Mouse (Mus musculus) lung, postnatal 10 days (tissue): ENCODE results near the gene 1810009A15Rik.
"Not testable (repeated sequence)": the region's sequence is repeated elsewhere in the genome, so short reads cannot be mapped to it uniquely, and the experiment has no call there.

Experiments used
- DNase-seq: peaks from one replicate; pipeline ENCODE4 v3.0.0; 2021

The 1810009A15Rik gene

DNA sequence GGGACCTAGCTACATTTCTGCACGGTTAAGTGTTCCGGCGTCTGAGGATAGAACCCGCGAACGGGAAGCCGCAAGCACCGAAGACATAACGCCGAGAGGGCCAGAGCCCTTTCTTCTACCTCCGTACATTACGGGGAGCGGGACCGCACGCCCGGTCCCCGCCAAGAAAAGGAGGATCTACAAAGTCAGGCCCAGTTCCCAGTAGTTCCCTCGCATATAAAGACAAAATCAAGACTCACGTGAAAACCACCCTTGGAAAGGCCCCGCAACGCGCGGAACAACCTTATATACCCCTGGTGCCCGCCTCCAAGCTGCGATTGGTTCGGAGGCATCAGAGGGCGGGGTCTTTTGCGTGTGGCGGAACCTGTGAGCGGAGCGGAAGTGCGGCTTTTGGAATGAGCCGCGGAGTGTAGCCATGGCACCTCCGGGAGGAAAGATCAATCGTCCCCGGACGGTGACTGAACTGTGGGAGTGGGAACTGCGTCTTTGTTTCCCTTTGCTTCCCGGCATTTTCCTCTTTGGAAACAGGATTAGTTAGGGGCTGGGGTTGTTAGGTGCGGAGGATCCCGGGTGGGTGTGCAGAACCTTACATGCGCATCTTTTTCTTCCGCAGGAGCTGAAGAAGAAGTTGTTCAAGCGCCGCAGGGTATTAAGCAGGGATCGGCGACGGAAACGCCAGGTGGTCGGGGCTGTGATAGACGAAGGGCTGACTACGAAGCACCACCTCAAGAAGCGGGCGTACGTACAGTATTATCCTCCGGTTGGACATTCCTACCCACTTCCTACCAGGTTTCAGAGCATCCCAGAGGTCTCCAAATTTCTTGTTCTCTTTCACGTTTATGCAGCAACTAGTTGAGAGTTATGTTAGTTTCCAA is at the start of gene 1810009A15Rik, which contains the start of gene Gm49416:
TSS of gene 1810009A15Rik (plus strand) at position 343 of the 875 bp plus-strand sequence.
TSS of gene Gm49416 (plus strand) at position 416 of the 875 bp plus-strand sequence.
- peak; percentile 98 for DNase-seq

DNA sequence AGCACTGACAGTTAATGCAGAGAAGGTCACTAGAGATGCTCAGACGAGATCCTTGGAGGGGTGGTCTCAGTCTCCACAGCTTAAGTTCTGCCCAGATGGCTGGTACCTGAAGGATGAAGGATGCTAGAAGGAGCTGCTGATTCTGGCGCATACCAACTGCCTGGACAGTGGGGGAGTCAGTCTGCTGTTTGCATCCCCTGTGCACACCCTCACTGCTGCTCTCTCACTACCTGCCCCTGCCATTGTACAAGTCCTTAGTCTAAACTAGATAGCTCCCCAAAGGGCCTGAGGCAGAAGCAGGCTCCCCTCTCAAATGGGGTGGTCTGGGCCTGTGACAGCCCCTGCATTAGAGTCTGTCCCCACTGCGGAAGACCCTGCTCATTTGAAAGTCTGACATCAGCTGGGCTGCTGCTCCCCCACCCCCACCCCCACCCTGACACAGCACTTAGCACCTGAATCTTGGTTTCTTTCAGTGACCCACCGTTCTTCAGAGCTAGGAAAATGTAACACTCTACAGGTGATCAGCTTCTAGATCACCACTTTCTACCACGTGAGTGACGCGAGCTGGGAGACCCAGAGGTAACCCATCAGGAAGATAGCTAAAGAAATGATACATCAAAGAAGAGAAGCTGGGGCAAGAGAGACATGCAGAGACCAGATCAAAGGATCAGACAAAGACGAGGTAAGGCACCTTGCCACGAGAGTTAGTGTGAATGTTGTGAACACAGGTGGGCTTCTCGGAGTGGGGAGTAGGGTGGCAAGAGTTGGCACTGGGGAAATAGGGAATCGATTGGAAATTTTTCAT is 49.3 kb upstream of the 1810009A15Rik start, which contains the start of gene Gng3:
TSS of gene Gng3 (minus strand) at position 92 of the 805 bp plus-strand sequence.
- no peak for DNase-seq

DNA sequence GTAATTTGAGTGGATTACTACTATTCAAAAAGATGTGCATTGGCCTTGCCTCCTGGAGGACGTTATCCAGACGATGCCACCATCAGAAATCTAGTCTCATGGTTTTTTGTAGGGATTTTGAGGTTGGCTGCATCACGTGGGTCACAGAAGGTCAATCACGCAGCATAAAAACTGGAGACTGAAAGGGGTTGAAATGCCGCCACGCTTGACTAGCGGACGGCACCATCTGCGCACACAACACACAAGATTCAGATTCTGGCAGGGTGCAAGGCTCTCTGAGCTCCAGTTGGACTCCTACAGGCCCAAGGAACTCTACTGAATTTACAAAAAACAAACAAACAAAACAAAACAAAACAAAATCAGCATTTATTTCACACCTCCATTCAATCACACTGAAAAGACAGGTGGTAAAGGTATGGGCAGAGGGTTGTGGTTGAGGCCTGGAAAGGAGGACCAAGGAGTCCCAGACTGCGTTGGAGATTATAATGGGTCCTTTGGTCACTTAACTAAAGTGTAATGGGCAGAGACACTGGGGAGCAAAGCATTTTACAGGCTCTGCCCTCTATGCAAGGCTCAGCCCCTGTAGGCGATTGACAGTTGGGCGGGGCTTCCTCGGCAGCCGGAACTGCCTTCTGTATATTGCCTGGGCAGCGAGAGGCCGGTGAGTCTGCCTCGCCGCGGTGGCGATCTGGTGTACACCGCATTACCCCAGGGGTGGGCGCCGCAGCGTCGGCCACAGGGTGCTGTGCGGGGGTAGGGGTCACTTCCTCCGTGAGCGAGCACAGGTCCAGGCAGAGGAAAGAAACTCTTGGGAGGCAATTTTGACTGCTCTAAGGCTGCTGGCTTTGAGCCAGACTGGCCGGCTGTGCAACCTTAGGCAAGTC is 48.5 kb upstream of the 1810009A15Rik start:
- DNase-seq, result peak; percentile 89

DNA sequence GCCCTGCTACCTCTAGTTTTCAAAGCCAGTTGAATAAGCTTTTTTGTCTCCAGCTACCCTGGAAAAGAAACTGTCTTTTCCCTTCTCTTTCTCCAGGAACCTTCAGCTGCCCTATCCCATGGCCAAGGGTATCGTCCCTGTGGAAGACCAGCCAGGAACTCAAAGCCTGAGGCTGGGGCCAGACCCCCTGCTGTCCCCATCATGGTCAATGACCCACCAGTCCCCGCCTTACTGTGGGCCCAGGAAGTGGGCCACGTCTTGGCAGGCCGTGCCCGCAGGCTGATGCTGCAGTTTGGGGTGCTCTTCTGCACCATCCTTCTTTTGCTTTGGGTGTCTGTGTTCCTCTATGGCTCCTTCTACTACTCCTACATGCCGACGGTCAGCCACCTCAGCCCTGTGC is 47.6 kb upstream of the 1810009A15Rik start:
- DNase-seq, result no peak

DNA sequence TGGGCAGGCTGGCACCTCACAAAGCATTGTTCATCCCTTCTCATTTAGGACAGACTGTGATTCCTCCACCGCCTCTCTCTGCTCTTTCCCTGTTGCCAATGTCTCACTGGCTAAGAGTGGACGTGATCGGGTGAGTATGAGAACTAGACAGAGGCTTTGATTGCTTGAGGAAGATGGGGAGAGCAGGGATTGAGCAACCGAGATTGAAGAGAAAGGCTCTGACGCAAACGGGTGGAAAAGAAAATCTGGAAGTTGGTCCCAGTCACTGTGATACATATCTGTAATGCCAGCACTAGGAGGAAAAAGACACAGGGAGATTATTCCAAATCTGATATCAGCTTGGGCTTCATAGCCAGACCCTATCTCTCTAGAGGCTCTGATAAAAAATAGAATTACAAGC is 45.7 kb upstream of the 1810009A15Rik start:
- peak; percentile 19 for DNase-seq

DNA sequence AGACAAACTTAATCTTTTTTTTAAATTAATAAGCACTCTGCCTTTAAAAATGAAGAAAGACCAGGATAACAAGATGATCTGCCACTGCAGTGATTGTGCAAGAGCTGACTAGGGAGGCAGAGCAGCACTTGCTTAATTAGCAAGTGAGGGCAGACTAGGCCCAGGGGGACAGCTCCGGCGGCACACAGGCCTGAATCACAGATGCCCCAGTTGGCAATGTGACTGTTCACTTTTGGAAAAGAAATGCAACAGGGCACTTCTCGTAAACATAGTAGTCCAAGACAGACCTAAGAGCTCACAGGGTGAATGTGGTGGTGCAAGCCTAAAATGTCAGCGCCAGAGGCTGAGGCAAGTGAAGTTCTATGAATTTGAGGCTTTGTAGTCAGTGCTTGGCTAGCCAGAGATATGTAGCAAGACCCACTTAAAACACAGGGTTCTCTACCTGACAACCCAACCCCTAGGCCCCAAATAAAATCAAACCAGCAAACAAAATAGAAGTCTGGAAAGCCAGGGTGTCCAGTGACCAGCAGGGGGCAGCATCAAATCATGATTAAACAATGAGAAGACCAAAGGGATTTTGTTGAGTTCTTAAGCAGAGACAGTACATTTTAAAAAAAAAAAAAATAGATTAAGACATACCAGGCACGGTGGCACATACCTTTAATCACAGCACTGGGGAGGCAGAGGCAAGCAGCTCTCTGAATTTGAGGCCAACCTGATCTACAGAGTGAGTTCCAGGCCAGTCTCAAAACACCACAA is 44.1 kb upstream of the 1810009A15Rik start:
- peak; percentile 90 for DNase-seq

DNA sequence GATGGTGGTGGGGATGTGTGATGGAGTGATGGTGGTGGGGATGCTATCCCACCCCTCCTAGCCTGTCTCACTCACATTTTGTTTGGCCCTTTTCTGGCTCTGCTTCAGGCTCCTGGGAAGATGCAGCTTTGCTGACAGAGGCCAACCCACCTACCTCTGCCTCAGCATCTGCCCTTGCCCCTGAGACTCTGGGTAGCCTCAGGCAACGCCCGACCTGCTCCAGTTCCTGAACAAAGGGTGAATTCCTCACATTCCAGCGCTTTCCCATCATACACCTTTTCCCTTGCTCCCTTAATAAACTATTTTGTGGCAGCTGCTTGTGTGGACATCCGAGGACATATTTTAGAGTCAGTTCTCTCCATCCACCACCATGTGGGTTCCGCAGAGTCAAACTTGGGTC is 40.3 kb upstream of the 1810009A15Rik start:
- no peak for DNase-seq

DNA sequence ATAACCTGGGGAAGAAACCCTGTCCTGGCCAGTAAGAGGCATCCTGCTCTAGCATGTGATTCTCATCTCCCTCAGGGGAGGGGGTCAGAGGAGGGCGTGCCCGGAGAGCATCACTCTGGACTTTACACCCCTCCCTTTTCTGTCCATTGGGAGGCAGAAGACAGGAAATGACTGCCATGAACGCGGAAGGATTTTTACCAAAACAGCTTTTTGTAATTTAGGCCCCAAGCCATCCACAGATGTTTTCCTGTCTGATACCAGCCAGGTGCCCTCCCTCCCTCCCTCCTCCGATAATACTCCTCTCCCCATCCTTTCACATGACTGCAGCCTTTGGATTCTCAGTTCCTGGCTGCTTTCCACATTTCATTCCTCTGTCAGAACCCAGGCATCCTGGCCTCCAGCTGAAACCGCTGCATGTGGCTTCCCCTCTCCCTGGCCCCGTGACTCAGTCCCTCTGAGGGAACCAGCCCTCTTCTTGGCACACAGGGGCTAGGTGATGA is 38.2 kb upstream of the 1810009A15Rik start, which contains the start of gene Lrrn4cl:
TSS of gene Lrrn4cl (plus strand) at position 367 of the 500 bp plus-strand sequence.
- DNase-seq, result peak; percentile 69

DNA sequence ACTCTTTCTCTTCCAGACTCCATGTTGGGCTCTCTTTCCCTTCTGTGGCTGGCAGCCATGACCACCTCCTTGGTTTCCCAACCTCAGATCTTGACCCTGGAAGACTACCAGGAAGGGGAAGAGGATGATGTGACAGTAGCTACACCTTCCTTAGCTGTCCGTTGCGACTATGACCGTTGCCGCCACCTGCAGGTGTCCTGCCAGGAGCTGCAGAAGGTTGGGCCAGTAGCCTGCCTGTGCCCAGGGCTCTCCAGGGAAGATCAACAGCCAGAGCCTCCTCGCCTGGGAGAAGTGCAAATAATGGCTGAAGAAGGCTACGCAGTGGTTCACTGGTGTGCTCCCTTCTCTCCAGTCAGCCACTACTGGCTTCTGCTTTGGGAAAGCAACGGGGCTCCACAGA is 37.0 kb upstream of the 1810009A15Rik start:
- peak; percentile 20 for DNase-seq

DNA sequence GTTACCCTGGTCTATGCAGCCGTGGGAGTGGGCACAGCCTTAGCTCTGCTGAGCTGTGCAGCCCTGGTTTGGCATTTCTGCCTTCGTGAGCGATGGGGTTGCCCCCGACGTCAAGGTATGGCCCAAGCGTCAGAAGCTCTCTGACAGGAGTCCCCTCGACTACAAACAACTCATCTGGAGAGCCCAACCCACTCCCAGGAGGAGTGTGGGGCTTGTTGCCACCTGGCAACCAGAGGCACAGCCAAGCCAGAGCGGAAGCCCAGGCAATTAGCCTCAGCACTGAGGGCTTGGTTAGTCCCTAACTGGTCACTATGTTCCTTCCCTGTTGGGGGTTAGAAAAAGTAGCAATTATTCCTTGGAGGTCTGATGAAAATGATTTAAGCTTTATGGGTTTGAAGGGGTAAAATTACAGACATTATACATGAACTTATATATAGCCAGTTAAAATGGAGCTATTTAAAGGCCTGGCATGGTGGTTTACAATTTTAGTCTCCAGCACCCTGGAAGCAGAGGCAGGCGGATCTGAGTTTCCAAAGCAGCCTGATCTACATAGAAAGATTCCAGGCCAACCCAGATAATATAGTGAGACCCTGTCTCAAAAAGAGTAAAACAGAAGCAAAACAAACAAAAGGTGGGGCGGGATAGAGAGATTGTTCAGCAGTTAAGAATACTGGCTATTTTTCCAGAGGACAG is 36.3 kb upstream of the 1810009A15Rik start:
- no peak for DNase-seq

DNA sequence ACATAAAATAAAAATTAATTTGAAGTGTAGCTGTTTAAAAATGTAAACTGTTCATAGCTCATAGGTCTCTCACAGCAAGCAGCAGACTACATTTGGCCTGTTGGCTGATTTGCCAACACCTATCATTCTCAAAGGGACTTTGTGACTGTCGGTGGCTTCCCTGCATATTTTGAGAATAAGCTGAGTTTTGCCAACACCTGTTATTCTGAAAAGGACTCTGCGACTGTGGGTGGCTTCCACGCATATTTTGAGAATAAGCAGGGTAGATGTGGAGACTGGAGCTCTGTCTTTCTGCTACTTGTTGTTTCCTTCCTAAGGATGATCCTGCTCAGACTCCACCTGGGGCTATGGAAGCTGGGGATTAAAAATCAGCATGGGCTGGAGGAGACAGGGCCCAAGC is 35.5 kb upstream of the 1810009A15Rik start:
- DNase-seq, result no peak

DNA sequence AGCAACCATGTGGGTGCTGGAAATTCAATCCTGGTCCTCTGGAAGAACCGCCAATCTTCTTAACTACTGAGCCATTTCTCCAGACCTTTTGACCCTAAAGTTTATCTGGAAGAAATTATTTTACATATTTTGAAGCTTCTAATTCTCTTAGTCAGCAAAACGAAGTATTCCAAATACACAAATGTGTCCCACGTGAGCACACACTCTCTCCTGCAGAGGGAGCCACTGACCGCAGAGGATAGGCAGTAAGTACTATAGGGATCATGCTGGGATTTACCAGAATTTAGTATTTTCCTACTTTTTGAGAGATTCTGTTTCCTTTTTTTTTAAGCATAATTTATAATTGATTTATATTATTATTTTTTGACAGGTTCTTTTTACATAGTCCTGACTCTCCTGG is 31.0 kb upstream of the 1810009A15Rik start:
- peak; percentile 81 for DNase-seq

DNA sequence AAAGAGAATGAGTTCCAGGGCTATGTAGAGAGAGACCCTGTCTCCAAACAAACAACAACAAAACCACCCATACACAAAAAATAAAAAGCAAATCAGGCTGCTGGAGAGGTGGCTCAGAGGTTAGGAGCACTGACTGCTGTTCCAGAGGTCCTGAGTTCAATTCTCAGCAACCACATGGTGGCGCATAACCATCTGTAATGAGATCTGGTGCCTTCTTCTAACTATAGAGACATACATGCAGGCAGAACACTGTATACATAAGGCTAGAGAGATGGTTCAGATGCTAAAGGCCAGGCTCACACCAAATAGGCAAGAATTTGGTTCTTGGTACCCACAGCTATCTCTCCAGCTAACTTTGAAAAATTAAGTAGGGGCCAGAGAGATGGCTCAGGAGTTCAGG is 29.6 kb upstream of the 1810009A15Rik start:
- peak; percentile 35 for DNase-seq

DNA sequence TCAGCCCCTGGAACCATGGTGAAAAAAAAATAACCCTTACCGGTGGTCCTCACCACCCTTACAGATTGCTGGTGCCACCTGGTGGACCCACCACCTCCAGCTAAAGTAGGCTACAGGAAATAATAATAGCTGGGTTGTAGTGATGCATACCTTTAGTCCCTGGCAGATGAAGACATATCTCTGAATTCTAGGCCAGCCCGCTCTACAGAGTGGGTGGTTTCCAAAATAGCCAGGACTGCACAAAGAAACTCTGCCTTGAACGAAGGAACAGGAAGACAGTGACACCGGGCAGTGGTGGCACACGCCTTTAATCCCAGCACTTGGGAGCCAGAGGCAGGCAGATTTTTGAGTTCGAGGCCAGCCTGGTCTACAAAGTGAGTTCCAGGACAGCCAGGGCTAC is 24.4 kb upstream of the 1810009A15Rik start:
- DNase-seq, result no peak

DNA sequence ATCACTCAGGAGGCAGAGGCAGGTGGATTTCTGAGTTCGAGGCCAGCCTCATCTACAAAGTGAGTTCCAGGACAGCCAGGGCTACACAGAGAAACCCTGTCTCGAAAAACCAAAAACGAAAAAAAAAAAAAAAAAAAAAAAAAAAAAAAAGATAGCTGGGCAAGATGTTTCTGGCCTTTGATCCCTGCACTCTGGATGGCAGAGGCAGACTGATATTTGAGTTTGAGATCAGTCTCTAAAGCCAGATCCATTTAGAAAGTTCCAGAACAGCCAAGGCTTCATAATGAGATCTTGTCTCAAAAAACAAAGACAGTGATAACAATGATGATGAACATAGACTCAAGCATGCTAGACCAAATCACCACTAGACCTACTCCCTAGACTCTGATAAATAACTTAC is 18.3 kb upstream of the 1810009A15Rik start:
- not testable (repeated sequence) for DNase-seq

DNA sequence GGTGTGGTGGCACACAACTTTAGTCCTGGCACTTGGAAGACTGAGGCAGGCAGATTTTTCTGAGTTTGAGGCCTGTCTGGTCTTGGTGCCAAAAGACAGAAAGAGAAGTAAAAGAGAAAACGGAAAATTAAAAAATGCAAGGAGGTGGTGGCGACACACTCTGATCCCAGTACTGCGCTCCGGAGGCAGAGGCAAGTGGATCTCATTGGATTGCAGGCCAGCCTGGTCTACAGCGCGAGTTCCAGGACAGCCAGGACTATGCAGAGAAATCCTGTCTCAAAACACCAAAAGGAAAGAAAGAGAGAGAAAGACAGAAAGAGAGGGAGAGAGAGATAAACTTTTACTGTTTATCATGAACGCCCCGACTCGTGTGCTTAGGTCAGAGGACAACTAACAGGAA is 17.8 kb upstream of the 1810009A15Rik start:
- DNase-seq, result peak; percentile 21

DNA sequence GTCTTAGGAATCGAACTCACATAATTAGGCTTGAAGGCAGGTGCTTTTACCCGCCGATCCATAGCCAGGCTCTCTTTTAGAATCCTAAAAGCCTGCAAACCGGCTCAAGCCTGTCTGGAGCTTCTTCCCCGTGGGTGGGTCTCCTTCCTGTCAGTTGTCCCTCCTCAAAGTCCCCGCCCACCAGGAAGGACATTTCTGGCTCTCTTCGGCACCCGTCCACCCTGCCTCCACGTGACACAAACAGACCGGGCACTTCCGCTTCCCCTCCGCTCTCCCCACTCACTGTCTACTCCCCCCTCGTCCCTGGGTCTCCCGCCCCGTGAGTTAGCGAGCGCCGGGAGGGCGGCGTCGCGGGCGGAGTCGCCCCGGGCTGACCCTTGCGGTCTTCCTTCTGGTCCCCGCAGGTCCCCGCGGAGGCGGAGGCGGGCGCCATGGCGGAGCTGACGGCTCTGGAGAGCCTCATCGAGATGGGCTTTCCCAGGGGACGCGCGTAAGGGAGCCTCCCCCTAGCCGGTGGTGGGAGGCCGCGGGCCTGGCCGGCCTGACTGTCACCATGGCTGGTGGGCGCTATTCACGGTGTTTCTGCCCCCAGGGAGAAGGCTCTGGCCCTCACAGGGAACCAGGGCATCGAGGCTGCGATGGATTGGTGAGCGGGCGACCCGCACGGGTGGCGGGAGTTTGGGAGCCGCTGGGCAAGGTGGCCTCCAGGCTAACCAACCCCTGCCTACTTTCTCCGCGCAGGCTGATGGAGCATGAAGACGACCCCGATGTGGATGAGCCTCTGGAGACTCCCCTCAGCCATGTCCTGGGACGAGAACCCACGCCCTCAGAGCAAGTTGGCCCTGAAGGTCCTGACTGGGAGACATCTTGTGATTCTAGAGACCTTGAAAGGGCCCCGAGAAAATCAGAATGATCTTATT is 17.1 kb upstream of the 1810009A15Rik start, which contains the start of gene Ubxn1:
TSS of gene Ubxn1 (plus strand) at position 230 of the 920 bp plus-strand sequence.
- DNase-seq, result peak; percentile 99

DNA sequence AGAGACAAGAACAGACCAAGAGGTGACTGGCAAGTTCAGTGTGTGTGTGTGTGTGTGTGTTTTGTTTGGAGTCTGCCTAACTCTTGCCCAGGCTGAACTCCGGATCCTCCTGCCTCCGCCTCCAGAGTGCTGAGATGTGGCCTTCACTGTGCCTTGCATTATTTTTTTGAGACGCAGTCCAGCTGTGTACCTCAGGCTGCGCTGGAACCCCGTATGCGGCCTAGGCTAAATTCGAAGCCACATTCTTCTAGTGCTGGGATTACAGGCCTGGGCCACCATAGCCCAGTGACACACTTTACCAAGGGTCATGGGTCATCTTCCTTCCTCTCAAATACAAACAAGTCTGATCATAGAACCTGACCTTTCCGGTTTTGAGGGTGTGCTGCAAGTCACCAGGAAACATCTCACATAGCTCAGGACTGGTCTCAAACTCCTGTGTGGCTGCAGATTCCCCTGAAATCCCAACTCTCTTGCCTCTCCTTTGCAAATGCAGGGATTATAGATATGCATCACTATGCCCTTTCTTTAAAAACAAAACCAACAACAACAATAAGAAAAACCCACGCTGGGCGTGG is 16.3 kb upstream of the 1810009A15Rik start:
- no peak for DNase-seq

DNA sequence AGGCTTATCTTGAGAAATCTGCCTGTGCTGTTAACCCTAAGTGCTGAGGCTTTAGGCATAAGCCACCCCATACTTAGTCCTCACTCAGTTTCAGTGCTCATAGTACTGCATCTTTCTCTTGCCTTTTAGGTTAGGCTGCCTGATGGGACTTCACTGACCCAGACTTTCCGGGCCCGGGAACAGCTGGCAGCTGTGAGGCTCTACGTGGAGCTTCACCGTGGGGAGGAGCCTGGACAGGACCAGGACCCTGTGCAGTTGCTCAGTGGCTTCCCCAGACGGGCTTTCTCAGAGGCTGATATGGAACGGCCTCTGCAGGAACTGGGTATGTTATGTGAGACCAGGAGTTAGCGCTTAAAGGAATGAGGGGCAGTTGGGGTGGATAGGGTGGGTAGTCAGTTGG is 13.6 kb upstream of the 1810009A15Rik start:
- DNase-seq, result no peak
